Mouse (Mus musculus) T-helper 17 cell (primary cell): Measurements from ENCODE around the gene Ikzf5.
"Not testable (repeated sequence)": the region's sequence is repeated elsewhere in the genome, so short reads cannot be mapped to it uniquely, and the experiment has no call there.

Experiments used
- in situ Hi-C, 2 experiments: fragments of 300-600 bp; cut with MboI, MseI; formaldehyde crosslinking; loops; 1 replicate in 1 of 2; 2 replicates in 1 of 2; pipeline ENCODE4 v1.15.1; 2025; ENCODE audit warnings: high pct_unique_total_duplicates in 2 of 2

Gene Ikzf5

DNA sequence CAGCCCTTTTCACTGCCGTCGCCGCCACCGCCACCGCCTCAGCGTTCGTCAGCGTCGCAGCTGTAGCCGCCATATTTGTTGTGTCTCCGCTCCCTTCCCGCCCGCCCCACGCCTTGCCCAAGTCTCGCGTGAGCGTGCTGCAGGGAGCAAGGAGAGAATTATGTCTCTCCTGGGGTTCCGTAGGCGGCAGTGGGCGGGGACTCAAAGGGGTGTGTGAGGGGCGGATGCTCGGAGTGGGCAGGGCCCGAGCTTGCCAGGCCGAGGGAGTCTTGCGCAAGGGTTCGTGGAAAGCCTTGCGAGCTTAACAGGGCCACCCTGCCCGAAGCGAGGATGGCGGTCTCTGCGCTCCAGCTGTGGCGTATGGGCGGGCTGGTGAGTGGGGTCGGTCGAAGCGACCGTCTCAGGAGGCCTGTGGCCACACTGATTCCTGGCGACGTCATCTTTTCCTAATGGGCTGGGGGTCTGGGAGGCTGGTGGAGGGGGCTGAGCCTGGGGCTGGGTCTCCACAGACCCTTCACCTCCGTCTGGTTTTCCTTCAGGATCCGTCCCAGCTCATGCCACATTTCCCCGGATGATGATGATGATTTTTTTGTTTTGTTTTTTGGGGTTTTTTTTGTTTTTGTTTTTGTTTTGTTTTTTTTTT is at the start of gene Ikzf5, which contains the start of gene Acadsb:
Ikzf5 (minus strand) TSS at position 106 of the 643 bp plus-strand sequence.
Acadsb (plus strand) TSS at position 186 of the 643 bp plus-strand sequence.
- in situ Hi-C loops, result loop anchor here in 1 of 2 experiments (5.0 kb wide), 1 partner anchor 38 kb away; the partner anchor contains the start of gene Pstk

DNA sequence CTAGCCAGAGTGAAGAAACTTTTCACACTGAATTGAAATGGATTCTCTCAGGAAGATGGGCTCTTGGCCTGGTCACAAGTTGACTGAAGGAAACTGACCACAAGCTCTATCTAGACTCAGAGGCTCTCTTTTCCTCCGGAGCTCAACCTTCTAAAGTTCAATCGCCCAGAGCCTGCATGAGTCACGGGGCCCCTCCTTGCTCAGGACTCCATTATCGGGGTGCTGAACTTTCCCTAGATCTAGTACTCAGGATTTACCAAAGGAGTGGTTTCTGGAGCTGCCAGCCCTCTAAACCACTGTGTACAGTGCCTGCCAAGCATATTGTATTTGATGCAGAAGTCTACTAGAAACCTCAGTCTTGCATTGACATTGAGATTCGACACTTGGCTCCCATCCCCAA is 46.4 kb upstream of the Ikzf5 start:
- in situ Hi-C loops, result loop anchor here in 1 of 2 experiments (5.0 kb wide), 1 partner anchor 81 kb away; no protein-coding TSS in a partner anchor

DNA sequence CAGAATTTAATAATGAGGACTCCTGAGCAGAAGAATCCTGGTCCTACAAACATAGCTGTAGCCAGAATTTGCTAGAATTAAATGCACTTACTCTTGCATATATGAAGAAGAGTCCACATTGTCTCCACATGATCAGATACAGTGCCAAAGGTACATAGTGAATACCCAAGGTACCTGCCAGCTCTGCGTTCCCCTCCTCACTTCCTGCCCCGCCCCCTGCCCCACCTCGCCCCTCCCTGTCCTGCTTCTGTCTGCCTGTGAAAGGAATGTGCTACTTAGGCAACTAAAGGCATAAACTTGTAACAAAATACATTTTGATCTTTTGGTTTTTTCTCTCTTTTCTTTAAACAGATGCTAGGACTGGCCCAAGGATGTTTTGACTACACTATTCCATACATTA is 26.7 kb upstream of the Ikzf5 start:
- in situ Hi-C loops, result no loop called here

DNA sequence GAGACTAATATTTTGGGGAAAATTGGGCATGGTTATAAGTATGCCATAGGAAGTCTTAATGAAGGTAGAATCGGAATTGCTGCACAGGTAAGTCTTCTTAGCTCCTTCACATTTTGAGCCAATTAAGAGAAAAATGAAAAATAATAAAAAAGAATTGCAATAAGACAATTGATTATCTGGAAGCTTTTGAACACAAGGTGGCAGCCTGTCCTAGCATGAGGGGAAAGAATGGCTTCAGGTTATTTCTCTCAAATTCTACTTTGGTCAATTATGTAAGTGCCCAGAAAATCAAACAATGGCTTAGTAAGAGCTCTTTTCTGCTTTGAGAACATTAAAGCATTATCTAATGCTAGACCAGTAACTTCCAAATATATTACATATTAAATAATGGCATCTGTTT is 24.0 kb upstream of the Ikzf5 start:
- in situ Hi-C loops, result loop anchor here in 1 of 2 experiments (5.0 kb wide), 2 partner anchors 38 to 443 kb away; no protein-coding TSS in a partner anchor

DNA sequence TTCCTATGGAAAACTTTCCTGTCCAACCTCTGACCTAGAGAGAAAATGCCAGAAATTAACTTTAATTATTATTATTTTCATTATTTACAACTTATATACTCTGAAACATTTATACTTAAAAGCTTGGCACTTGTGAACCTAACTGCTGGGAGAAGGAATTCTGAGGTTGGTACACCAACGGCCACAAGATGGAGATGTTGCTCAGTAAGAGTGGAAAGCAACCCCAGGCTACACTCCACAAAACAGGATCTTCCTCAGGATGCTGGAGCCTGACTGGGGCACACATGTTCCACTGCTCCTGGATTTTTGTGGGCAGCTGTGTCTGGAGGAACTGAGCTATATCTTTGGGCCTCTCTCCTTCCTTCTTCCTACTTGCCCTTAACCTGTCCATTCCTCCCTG is 21.9 kb upstream of the Ikzf5 start:
- in situ Hi-C loops, result loop anchor here in 1 of 2 experiments (5.0 kb wide), 2 partner anchors 40 to 445 kb away; no protein-coding TSS in a partner anchor

DNA sequence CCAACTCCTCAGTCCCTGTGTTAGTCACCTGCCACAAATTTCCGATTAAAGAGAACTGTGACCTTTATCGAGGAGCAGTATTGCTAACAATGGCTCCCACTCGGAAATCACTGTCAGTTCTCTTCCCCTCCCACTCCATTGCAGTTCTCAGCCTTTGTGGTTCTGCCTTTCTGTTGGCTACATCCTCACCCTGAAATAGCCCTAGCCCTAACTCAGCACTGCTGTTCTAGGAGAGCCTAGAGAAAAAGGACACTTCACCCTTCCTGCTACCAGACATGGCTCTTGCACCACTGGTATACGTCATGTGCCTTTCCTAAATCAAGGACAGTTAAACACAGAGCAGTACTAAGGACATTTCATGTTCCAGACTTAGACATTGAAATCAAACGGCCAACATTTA is 17.0 kb upstream of the Ikzf5 start:
- in situ Hi-C loops, result no loop called here

DNA sequence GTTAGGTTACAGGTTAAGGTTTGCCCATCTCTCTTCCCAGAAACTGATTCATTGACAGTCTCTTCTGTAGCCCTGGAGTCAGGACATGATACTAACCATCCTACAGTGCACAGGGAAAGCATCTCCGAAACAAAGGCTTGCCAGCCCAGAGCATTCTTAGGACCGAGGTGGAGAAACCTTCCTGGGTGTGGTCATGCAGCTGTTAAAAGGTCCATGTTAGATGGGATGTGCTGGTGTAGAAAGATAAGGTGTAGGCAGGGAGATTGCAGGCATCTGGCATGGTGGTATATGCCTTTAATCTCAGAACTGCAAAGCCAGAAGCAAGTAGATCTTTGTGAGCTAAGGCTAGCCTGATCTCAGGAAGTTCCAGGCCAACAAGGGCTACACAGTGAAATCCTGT is 14.6 kb upstream of the Ikzf5 start:
- in situ Hi-C loops, result no loop called here

DNA sequence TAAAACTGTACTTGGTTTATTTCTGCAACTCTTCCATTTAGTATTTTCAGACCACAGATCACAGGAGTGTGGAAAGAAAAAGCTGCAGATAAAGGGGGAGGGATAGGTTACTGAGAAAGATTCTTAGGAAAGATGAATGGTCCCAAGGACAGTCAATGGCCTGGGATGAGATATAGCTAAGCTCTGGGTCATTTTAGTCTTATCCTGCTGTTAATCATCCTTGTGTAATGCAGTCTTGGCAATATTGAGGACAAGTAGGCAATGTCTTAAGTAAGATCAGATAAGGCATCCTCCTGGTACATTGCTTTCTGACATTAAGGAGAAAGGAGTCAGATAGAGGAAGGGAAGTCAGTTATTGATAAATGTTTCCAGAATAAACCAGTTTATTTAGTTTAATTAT is 7.3 kb upstream of the Ikzf5 start:
- in situ Hi-C loops, result no loop called here

DNA sequence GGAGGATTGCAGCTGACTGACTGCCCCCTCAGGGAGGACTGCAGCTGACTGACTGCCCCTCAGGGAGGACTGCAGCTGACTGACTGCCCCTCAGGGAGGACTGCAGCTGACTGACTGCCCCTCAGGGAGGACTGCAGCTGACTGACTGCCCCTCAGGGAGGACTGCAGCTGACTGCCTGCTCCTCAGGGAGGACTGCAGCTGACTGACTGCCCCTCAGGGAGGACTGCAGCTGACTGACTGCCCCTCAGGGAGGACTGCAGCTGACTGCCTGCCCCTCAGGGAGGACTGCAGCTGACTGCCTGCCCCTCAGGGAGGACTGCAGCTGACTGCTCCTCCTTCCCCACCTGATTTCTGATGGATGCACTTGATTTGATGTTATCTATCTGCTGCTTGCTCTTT is 6.4 kb upstream of the Ikzf5 start:
- in situ Hi-C loops, result not testable (repeated sequence)

DNA sequence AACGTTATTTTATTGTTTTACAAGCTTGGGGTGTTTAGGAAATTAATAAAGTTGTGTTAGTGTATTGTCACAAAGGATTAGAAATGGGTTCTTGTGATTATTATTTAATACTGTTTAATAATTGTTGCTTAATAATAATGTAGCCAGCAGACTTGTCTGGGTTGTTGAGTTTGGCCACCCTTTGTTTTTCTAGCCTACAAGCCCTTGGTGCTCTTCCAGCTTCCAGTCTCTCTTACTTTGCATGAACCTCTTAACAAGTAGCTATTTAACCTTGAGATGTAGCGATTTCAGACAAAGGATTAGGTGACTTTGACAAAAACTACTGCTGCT is 1.6 kb upstream of the Ikzf5 start:
- in situ Hi-C loops, result loop anchor here in 1 of 2 experiments (5.0 kb wide), 1 partner anchor 40 kb away; the partner anchor contains the start of gene Pstk

DNA sequence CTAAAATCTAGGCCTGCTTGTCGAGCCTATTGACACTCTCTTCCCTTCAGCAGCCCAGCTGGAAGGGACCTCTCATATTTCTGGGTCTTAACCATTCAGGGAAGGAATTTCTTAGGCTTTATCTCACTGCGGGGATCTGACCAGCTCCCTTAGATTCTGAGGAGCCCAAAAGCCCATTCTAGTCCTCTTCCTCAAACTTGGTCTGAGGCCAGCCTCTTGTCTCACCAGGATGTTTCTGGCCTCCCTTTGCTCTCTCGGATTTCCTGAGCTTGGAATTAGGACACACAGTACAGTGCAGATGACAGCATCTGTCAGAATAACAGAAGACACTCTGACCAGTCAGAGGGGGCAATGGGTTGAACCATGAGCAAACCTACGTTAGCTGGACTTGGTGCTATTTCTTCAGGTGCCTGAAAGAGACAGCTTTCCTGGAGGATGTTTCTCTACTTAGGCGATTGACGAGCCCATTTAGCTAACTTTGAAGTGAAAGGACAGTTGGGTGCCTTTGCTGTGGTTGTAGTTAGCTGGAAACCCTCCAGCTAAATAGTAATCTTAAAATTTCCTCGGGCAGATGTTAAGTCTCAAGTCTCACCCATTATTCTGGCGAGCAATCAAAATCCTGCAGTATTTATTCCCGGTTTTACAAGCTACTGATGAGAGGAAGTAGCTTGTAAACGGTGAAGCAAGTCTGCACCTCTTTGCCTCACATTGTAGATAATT is 1.1 kb upstream of the Ikzf5 start:
- in situ Hi-C loops, result loop anchor here in 1 of 2 experiments (5.0 kb wide), 1 partner anchor 39 kb away; the partner anchor contains the start of gene Pstk

DNA sequence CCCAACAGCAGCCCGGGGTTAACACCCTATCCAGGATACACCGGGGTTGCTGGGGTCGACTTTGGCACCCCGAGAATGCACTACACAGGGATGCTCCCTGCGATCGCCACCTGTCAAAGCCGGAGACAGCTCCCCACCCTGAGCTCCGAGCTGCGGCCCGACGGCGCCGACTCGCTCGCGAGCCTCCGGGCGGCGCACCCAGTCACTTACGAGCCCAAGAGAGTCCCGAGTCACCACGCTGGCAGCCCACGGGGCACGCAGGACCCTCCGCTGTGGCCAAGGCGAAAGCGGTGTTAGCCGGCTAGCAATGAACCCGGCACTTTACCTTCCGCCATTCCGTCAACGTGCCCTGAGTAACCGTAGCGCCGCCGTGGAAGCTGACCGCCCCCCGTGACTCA is 334 bp downstream of the Ikzf5 start:
- in situ Hi-C loops, result loop anchor here (5.0 kb wide), 2 partner anchors 38 to 48 kb away; partner anchors contain the start of genes 2310057M21Rik (in 1 of the 2) and Pstk (in 1 of the 2)

DNA sequence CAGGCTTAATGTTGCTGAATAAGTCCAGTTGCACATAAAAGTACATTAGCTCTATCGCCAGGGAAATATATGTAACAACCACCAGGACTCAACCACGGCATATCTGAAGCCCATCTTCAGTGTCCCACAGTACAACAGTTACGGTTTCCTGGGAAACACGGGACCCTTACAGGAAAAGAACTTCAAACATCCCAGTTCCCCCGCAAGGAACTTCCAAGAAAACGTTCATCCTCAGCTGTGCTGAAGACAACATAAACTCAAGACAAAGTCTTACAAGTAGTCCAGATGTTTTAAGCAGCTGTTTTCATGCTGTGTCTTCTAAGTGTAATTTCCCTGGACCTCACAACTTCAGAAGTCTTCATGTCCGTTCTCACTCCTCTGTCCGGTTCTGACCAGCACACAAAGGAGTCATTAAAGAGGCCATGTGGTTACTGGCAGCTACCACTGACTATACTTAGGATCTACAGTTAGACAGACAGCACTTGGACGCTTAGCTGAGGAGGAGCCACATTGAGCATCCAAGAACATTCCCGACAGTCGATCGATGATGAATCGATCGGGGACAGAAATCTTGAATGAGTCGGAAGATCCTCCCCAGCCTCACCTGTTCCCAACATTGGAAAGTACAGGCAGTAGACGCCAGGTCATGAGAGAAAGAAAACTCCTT is 867 bp downstream of the Ikzf5 start:
- in situ Hi-C loops, result loop anchor here in 1 of 2 experiments (5.0 kb wide), 1 partner anchor 47 kb away; the partner anchor contains the start of gene 2310057M21Rik

DNA sequence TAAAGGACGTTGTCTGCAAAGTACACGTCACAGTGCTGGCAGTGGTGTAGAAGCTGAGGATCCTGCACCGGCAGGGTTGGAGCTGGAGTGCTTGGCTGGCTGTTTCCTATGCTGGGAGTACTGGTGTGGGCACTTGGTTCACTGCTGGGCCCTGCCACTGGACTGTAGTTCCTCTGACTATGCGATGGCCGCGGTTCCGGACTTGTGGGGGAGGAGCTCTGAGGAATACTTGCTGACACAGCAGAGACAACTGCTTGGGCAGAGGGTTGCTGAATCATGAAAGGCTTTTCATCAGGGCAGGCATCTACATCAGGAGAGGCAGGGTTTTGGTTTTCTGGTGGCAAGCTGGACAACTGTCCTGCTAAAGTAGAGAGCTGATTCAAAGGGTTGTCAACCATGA is 18.6 kb downstream of the Ikzf5 start:
- in situ Hi-C loops, result not testable (repeated sequence)

DNA sequence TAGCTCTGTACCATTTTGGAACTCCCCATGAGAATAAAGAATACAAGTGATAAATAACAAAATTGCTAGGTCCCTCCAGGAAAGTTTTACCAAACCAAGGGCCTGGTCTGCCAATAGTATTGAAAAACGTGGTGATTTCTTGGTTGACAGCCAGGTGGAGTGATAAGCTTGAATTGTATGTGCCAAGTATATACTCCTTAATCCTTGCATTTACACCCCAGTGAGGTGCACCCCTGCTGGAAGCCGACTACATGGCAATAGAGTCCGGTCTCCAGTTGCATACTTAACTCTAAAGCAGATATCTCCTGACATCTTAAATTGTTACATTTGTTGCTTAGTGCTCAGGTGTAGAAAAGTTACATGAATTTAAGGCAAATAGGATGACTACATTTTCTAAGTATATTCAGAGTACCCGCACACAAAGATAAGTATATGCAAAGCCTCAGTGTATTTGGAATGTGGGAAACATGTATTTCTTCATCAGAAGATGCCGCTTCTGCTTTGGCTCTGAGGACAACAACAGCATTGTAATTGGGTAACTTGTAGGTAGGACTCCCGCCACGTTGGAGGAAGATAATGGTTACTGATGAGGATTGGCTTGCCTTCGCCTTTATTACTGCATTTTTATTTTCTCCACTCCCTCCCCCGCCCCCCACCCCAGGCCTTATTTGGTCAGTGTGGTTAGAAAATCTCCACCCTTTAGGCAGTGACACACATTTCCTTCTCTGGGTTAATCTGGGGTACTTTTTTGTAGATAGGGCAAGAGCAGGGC is 38.3 kb downstream of the Ikzf5 start:
- in situ Hi-C loops, result loop anchor here (5.0 to 25.0 kb wide), 2 partner anchors 40 to 835 kb away; partner anchors contain the start of genes Acadsb (in 1 of the 2) and Ikzf5 (in 1 of the 2)

DNA sequence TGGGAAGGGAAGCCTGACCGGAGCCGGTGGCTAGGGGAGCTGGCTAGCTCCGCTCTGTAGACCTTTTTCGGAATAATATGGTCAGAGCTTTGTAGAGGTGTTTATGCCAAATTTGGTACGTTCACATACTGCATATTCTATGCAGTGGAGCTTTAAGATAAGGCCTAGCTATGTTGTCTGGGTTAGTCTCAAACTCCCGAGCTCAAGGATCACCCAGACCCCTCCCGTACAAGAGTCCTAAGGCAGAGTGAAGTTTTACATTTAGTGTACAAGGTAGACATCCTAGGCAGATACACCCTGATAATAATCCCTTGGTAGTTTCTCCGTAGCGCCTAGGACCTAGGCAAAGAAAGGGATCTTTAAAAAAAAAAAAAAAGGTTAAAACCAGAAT is 38.9 kb downstream of the Ikzf5 start:
- in situ Hi-C loops, result loop anchor here (5.0 to 25.0 kb wide), 2 partner anchors 41 to 834 kb away; partner anchors contain the start of genes Acadsb (in 1 of the 2) and Ikzf5 (in 1 of the 2)

DNA sequence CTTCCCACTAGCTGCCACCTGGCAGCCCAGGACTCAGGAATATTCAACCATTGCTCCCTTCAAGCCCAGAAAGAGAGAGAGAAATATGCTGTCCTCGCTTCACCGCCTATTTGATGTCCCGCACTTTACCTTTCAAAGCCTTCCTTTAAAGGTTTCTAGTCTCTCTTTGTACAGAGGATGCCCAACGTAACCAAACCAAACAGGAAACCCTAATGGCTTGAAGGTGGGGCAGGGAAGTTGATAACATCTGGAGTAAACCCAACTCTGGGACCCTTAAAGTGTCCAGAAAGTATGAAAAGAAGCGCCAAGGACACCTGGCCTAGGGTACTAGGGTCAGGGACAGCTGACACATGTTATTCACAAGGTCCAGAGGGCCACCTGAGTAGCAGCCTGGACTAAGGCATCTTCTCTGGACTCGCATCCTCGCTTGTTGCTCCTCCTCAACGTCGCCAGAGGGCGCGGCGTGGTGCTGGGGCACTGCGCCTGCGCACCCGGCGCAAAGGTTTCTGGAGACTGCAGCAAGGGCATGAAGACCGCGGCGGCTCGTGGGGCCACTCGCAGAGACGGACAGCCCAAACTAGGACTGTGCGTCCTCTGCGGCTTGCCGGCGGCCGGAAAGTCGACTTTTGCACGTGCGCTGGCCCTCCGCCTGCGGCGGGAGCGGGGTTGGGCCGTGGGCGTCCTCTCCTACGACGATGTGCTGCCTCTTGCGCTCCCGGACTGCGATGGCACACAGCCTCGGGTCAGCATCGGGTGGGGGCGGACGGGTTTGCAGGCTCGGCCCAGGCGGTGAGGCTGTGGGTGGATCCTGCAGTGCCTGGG is 39.5 kb downstream of the Ikzf5 start, which contains the start of gene Pstk:
Pstk (plus strand) TSS at position 494 of the 822 bp plus-strand sequence.
- in situ Hi-C loops, result loop anchor here (5.0 to 25.0 kb wide), 2 partner anchors 41 to 834 kb away; partner anchors contain the start of genes Acadsb (in 1 of the 2) and Ikzf5 (in 1 of the 2)

DNA sequence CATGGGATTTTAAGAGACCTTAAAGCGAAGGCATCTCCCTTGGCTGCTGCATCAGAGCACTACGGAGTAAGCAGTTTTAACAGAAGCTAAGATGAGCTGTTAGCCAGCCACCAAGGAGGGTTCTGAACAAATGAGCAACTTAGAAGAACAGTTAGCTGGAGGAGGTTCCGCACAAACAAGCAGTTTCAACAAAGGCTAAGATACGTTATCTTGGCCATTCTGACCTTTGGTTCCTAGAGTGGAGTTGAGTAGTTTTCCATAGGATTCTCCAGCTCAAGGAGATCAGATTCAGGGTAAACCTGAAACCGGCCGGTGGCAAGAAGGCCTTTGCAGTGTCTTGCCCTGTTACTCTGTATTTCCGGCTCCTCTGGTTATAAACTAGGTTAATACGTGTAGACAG is 46.2 kb downstream of the Ikzf5 start:
- in situ Hi-C loops, result loop anchor here (5.0 to 25.0 kb wide), 3 partner anchors 43 to 827 kb away; no protein-coding TSS in a partner anchor

DNA sequence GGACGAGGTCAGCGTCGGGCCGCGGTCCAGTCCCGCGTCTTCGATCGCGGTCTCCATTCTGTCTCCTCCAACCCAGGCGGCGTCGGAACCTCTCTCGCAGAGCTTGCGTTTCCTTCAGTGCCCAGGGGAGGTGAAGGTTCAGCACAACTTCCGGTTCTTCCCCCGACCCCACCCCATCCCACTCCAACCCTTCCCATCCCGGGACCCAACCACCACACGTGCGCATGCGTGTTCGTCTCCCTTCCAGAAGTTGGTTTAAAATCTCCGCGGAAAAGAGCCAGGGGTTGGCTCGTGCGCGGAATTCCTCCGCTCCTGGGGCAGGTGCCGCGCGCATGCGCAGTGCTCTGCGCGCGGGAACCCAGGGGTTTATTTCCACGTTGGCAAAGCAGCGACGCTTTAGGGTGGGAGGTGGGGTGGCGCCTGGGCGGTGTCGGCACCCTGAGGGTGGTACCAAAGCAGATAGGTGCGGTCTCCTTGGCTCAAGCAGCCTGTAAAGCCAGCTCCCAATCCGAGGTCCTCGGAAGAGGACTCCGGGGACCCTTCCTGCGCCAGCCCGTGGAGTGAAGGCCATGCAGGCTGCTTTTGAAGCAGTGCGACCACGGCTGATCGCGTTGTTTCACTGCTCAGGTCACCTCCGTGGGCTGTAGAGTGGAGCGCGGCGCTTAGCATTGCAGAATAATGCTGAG is 47.6 kb downstream of the Ikzf5 start, which contains the start of gene 2310057M21Rik:
2310057M21Rik (minus strand) TSS at position 145 of the 686 bp plus-strand sequence.
- in situ Hi-C loops, result loop anchor here (5.0 to 25.0 kb wide), 3 partner anchors 45 to 825 kb away; no protein-coding TSS in a partner anchor
